Mouse (Mus musculus) urinary bladder, postnatal 10 days (tissue): ENCODE data around the gene Hoxc10.

Experiments
- DNase-seq: peaks from one replicate; pipeline ENCODE4 v3.0.0; 2022; ENCODE audit warnings: low spot score

Gene Hoxc10

GRCm38 (mm10) chr15:102966776-102967311, at the start of gene Hoxc10:
Hoxc10 (plus strand) TSS chr15:102966796.
- no peak for DNase-seq

DNA sequence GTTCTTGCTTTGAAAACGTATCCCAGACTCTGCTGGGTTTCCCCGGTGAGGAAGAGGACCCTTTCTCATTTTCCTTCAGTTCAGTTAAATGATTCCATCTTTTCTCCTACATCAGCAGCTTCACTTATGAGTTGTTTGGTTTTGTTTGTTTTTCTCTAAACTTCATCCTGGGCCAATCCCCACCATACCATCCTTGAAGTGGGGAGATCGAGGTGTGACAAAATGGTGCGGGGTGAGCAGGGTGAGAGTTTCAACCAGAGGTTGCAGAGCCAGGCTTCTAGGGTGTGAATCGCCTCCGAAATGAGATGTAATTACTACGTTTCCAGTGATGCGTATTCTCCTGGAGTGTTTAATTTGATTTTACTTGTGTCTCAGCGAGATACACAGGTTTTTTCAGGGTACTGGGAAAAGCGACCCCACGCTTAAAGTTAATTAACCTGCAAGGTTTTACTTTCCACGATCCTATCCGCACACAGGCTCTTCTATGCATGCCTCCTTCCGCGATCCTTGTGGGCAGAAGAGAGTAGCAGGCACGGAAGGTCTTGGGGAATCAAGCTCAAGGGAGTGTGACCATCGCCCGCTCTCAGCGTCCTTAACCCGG, 48.5 kb upstream of the Hoxc10 start:
- DNase-seq, result no peak

DNA sequence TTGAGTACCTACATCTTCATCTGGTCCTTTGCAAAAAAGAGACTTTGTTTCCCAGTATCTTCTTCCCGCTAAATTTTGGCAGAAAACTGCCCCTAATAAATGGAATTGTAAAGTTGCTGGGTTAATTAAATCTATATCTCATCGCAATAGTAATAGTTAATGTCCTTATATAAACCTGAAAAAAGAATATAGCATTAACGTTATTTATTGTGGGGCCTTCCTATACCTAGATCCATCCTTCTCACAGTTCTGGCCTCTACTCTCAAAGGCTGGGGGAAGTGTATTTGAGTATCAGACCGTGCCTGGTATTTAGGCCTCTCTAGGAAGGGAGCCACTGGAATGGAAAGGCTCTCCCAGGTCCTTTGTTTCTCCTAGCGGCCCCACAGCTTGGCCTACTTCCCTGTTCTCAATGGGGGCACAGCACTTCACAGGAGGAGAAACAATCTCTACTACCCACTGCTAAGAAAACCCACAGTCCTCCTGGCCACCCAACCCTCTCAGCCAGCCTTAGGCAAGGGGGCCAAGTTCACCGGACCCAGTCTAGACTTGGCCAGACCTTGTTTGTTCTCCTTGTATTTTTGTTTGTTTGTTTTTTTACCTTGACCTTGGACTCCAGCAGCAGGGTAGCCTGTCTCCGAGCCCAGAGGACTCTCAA, 47.9 kb upstream of the Hoxc10 start:
- no peak for DNase-seq

GRCm38 (mm10) chr15:102919336-102920180, 47.0 kb upstream of the Hoxc10 start:
- no peak for DNase-seq

DNA sequence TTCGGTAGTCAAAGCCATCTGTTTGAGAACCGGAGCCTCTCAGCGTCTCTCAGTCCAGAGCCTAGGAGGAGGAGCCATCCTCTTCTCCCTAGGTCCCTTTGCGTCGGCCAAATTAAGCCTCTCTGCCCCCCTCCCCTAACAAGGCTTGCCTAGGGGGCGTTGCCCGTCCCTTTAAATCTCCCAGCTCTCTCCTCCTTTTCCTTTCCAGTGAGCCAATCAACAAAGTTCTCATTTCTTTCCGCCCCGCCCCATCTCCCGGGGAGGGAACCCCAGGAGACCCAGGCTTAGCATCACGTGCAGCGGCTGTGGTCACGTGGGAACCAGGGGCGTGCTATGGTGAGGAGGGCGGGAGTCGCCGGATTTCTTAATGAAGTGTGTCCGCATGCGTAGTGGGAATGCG, 46.0 kb upstream of the Hoxc10 start:
- DNase-seq, result no peak

- DNase-seq, result no peak
These were observed 45.3 kb upstream of the Hoxc10 start, which contains the start of gene Hoxc13 for GRCm38 (mm10) chr15:102921053-102922011. Hoxc13 (plus strand) TSS chr15:102921103.

- no peak for DNase-seq
These were observed 44.6 kb upstream of the Hoxc10 start for GRCm38 (mm10) chr15:102922012-102922362.

- DNase-seq, result no peak
These were observed 43.7 kb upstream of the Hoxc10 start for GRCm38 (mm10) chr15:102922636-102923500.

GRCm38 (mm10) chr15:102927032-102927645, 39.5 kb upstream of the Hoxc10 start:
- no peak for DNase-seq

DNA sequence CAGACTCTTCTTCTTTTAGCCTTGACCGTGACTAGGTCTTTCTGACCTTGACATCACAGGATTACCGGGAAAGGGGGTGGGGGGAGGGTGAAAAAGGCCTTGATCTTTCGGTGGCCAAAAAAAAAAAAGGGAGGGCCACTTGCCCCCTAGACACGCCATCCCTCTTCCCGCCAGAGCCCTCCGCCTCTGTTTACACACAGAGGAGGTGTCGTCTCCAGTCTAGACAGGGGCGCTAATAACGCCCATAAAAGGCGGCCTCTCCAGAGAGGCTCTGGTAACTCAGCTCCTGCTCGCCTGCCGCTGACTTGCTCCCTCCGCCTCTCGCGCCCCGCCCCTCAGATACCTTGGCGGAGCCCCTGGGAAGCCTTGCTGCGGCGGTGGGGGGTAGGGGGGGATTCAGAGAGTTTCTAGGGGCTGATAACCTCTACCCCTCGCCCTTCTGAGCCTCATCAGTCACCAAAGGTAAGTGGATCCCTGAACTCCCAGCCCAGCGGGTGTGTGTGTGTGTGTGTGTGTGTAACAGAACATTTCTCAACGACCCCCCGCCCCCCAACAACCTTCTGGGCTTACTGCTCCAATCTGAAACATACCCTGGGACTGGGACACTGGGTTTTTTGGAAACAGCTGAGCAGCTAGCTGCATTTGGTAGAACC, 34.8 kb upstream of the Hoxc10 start:
- DNase-seq, result no peak

GRCm38 (mm10) chr15:102934438-102934837, 32.2 kb upstream of the Hoxc10 start:
- DNase-seq, result no peak

GRCm38 (mm10) chr15:102934897-102935296, 31.7 kb upstream of the Hoxc10 start:
- DNase-seq, result no peak

DNA sequence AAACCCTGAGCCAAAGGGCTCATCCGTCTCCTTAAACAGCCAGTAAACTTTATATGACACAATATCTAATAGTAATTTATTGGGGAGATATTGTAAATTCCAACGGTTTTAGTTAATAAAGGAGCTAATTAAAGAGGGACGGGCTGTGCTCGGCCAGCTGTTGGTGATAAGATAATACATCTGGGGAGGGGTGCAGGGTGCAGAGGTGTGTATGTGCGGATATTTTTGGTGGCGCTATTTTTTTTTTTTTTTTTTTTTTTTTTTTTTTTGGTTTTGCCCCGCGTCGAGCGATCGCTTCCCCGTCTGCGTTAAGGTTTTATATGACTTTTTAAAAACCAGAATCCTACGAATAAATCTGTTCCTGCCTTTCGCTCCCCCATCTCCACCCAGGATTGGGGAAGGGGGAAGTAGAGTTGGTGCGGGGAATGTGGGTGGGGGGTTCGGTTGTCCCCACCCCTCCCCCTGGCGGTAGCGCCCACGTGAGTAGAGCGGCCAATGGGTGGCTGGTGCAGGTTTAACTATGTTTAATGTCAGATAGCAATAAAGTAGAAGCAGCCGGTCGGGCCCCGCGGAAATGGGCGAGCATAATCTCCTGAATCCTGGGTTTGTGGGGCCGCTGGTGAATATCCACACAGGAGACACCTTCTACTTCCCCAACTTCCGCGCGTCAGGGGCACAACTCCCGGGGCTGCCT, 30.2 kb upstream of the Hoxc10 start, which contains the start of gene Hoxc12:
Gene Hoxc12 (plus strand): TSS at position 479 of the 694 bp plus-strand sequence.
- DNase-seq, result no peak

GRCm38 (mm10) chr15:102937036-102937666, 29.4 kb upstream of the Hoxc10 start:
- DNase-seq, result no peak

DNA sequence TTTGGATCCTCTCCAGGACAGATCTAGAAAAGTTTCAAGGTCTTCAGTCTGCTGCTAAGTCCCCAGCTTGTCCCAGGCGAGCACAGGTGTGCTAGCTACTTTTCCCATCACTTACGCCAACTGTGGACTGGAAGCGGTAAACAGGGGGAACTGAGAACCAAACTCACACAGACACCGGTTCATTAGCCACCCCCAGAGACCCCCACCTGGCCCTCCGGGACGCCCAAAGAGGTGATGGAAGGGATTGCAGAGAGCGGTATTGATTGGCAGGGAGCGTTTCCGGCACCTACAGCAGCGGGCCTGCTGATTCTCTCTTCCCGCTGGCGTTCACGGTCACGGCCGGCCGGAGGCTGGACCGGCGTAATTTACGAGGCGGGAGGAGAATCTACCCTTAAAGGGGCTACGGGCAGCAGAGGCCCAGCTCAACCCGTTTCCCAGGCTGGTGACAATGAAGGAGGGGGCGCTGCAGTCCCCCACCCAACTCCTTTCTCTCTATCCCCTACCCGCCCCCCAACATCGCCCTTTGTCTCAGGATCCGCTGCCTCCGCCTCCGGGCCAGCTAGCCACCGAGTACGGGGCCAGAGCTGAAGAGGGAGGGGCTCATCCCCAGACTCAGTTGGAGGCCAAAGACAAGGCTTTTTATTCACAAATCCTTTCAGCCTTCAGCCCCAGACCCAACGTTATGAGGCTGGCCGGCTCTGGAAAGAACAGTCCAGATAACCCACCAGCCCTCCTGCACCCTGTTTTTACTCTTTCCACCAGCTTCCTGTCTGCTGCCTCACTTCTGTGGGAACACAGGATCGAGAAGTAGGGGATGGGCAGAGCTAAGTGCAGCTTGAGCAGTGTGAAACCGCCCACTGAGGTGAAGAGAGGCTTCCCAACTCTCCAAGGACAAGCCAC, 27.1 kb upstream of the Hoxc10 start:
- DNase-seq, result no peak

- no peak for DNase-seq
These were observed 23.7 kb upstream of the Hoxc10 start for GRCm38 (mm10) chr15:102942739-102943467.

- DNase-seq, result no peak
These were observed 23.2 kb upstream of the Hoxc10 start for GRCm38 (mm10) chr15:102943468-102943813.
